Mouse (Mus musculus) adrenal gland, postnatal 36 days (tissue): ENCODE data around the gene Msln. TPM values are rescaled to one million over a fixed set of nuclear protein-coding genes. Genes with fewer than 3 reads are reported as not detected.
"Not testable (repeated sequence)": the region's sequence is repeated elsewhere in the genome, so short reads cannot be mapped to it uniquely, and the experiment has no call there.

Source experiments
- DNase-seq, 2 experiments: peaks; one replicate each; pipeline ENCODE4 v3.0.0; 2021; ENCODE audit warnings: mixed read lengths in 1 of 2
- total RNA-seq, 2 experiments: library from RNA; stranded (reverse); gene quantifications; 2 replicates each; pipeline ENCODE4 v1.2.3; 2021

Msln gene
- total RNA-seq, 2 experiments from 2014 or later, result 5.5 to 8.2 TPM

- peak; percentile 96 to 97 for DNase-seq
Observed at GRCm38 (mm10) chr17:25773549-25774120, 19.5 kb upstream of the Msln start, which contains the start of gene Narfl. TSS of gene Narfl (plus strand) at chr17:25773776.

GRCm38 (mm10) chr17:25769331-25769730 is 15.2 kb upstream of the Msln start:
- DNase-seq, result no peak

GRCm38 (mm10) chr17:25765886-25766285 is 11.7 kb upstream of the Msln start:
- DNase-seq, result no peak

GRCm38 (mm10) chr17:25762591-25762990 is 8.4 kb upstream of the Msln start:
- DNase-seq, result no peak

GRCm38 (mm10) chr17:25761561-25761970 is 7.4 kb upstream of the Msln start:
- DNase-seq, result no peak

GRCm38 (mm10) chr17:25760148-25760547 is 6.0 kb upstream of the Msln start:
- no peak for DNase-seq

GRCm38 (mm10) chr17:25757691-25758090 is 3.5 kb upstream of the Msln start:
- DNase-seq, result no peak

- no peak for DNase-seq
Observed at GRCm38 (mm10) chr17:25756378-25757242, 2.4 kb upstream of the Msln start.

GRCm38 (mm10) chr17:25755627-25756377 is 1.6 kb upstream of the Msln start:
- no peak for DNase-seq

GRCm38 (mm10) chr17:25755086-25755485 is 908 bp upstream of the Msln start:
- DNase-seq, result no peak

GRCm38 (mm10) chr17:25751446-25751845 is 2.7 kb downstream of the Msln start:
- DNase-seq, result peak; percentile 81 to 83

GRCm38 (mm10) chr17:25749314-25749713 is 4.9 kb downstream of the Msln start:
- DNase-seq, result no peak

- DNase-seq, result peak; percentile 31 to 34
Observed at GRCm38 (mm10) chr17:25748238-25748637, 5.9 kb downstream of the Msln start.

- peak; percentile 24 to 33 for DNase-seq
Observed at GRCm38 (mm10) chr17:25744311-25744710, 9.9 kb downstream of the Msln start.

- peak; percentile 80 to 85 for DNase-seq
Observed at GRCm38 (mm10) chr17:25743831-25744230, 10.3 kb downstream of the Msln start.

- DNase-seq, result not testable (repeated sequence)
Observed at GRCm38 (mm10) chr17:25741471-25741870, 12.7 kb downstream of the Msln start.

GRCm38 (mm10) chr17:25738861-25739260 is 15.3 kb downstream of the Msln start:
- no peak for DNase-seq

- DNase-seq, result no peak
Observed at GRCm38 (mm10) chr17:25735745-25736144, 18.4 kb downstream of the Msln start, which contains the start of gene Mslnl. TSS of gene Mslnl (plus strand) at chr17:25736042.

GRCm38 (mm10) chr17:25735246-25735645 is 18.9 kb downstream of the Msln start:
- peak; percentile 35 to 37 for DNase-seq

GRCm38 (mm10) chr17:25732082-25732481 is 22.1 kb downstream of the Msln start:
- peak; percentile 89 to 91 for DNase-seq

- peak; percentile 43 to 53 for DNase-seq
Observed at GRCm38 (mm10) chr17:25728009-25728270, 26.2 kb downstream of the Msln start.

GRCm38 (mm10) chr17:25727265-25728008 is 26.7 kb downstream of the Msln start, which contains the start of the genes Chtf18 and Rpusd1:
TSS of gene Chtf18 (minus strand) at chr17:25727419.
TSS of gene Rpusd1 (plus strand) at chr17:25727670.
- DNase-seq, result peak; percentile 99
